Mouse (Mus musculus): ENCODE data around the gene Tcte3. TPM values are rescaled to one million over a fixed set of nuclear protein-coding genes. Genes with fewer than 3 reads are reported as not detected.
"Not testable (repeated sequence)": the region's sequence is repeated elsewhere in the genome, so short reads cannot be mapped to it uniquely, and the experiment has no call there.

Tcte3 gene
- polyA plus RNA-seq (2016; fragmentation: Nextera tagmentation; extraction: Ambion mirVana) = 0.74 TPM in 1 of 2 replicates, not detected in the other

GRCm38 (mm10) chr17:15041175-15041729, at the start of gene Tcte3, which contains the start of the genes Ermard and Gm3448:
Gene Tcte3 (minus strand): TSS chr17:15041488.
Gene Ermard (plus strand): TSS chr17:15041208.
Gene Gm3448 (minus strand): TSS chr17:15041537.
- 0% methylated on average over 12 of the region's 56 CpGs for WGBS
- H3K4me3 ChIP-seq (replicated peaks) = peak within 1 kb of the TSS; percentile 28
- peak; percentile 98 for ATAC-seq (ENCODE audit: low FRiP score)
- H3K4me2 ChIP-seq; H3K9ac ChIP-seq; H3K4me1 ChIP-seq; H3K27ac ChIP-seq; H3K9me3 ChIP-seq; H3K36me3 ChIP-seq (replicated peaks); H3K27me3 ChIP-seq: not testable (repeated sequence)

GRCm38 (mm10) chr17:15088591-15089001, 47.3 kb upstream of the Tcte3 start:
- Histone ChIP-seq H3K9me3 (no peaks in the 10 kb centered on the region), H3K4me2 (peak overlapping the region; percentile 6; the same call in 1 of the 2 replicates), H3K36me3 (replicated peaks) (no peaks in the 10 kb centered on the region), H3K4me3 (replicated peaks) (no peak overlapping the region), H3K9ac (no peak overlapping the region), H3K27ac (peak overlapping the region; percentile 68), H3K27me3 (no peaks in the 10 kb centered on the region), H3K4me1 (peaks cover 25% of the 10 kb centered on the region)
- ATAC-seq (ENCODE audit: low FRiP score) = peak; percentile 83
- WGBS = 20% methylated on average over 8 of the region's 8 CpGs

- Histone ChIP-seq H3K36me3 (replicated peaks) (no peaks in the 10 kb centered on the region), H3K27me3 (no peaks in the 10 kb centered on the region), H3K4me3 (replicated peaks) (no peak overlapping the region), H3K4me2 (no peak overlapping the region), H3K4me1 (peaks cover 22% of the 10 kb centered on the region), H3K27ac (peak overlapping the region; percentile 68), H3K9ac (no peak overlapping the region), H3K9me3 (no peaks in the 10 kb centered on the region)
- ATAC-seq (ENCODE audit: low FRiP score) = peak; percentile 52; the same call in 1 of the 2 replicates
- 29% methylated on average over 2 of the region's 2 CpGs for WGBS
These were observed 46.9 kb upstream of the Tcte3 start for GRCm38 (mm10) chr17:15088166-15088565.

- no peak overlapping the region for H3K4me2 ChIP-seq
- ATAC-seq (ENCODE audit: low FRiP score) = no peak
- H3K27ac ChIP-seq = no peak overlapping the region
- H3K36me3 ChIP-seq (replicated peaks) = no peaks in the 10 kb centered on the region
- peaks cover 7% of the 10 kb centered on the region; the same call in 1 of the 2 replicates for H3K27me3 ChIP-seq
- no peak overlapping the region for H3K9ac ChIP-seq
- no peaks in the 10 kb centered on the region for H3K9me3 ChIP-seq
- no peak overlapping the region for H3K4me3 ChIP-seq (replicated peaks)
- peaks cover 26% of the 10 kb centered on the region for H3K4me1 ChIP-seq
- WGBS = 85% methylated on average over 2 of the region's 2 CpGs
These were observed 43.7 kb upstream of the Tcte3 start for GRCm38 (mm10) chr17:15085006-15085405.

- no peak overlapping the region for H3K27ac ChIP-seq
- H3K36me3 ChIP-seq (replicated peaks) = no peaks in the 10 kb centered on the region
- ATAC-seq (ENCODE audit: low FRiP score) = no peak
- no peak overlapping the region for H3K4me2 ChIP-seq
- H3K9me3 ChIP-seq = no peaks in the 10 kb centered on the region
- peaks cover 22% of the 10 kb centered on the region for H3K4me1 ChIP-seq
- 73% methylated on average over 13 of the region's 13 CpGs for WGBS
- no peak overlapping the region for H3K9ac ChIP-seq
- H3K4me3 ChIP-seq (replicated peaks) = no peak overlapping the region
- H3K27me3 ChIP-seq = peaks cover 7% of the 10 kb centered on the region; the same call in 1 of the 2 replicates
These were observed 43.0 kb upstream of the Tcte3 start for GRCm38 (mm10) chr17:15084226-15084848.

- ATAC-seq (ENCODE audit: low FRiP score) = no peak
- H3K4me1 ChIP-seq = peaks cover 4% of the 10 kb centered on the region
- no peak overlapping the region for H3K4me2 ChIP-seq
- no peak overlapping the region for H3K27ac ChIP-seq
- WGBS = 66% methylated on average over 2 of the region's 2 CpGs
- H3K4me3 ChIP-seq (replicated peaks) = no peak overlapping the region
- peaks cover 6% of the 10 kb centered on the region; the same call in 1 of the 2 replicates for H3K27me3 ChIP-seq
- H3K36me3 ChIP-seq (replicated peaks) = no peaks in the 10 kb centered on the region
- H3K9ac ChIP-seq = no peak overlapping the region
- no peaks in the 10 kb centered on the region for H3K9me3 ChIP-seq
These were observed 36.2 kb upstream of the Tcte3 start for GRCm38 (mm10) chr17:15077536-15077935.

- H3K9ac ChIP-seq = no peak overlapping the region
- H3K4me1 ChIP-seq = no peaks in the 10 kb centered on the region; the same call in 1 of the 2 replicates
- no peak overlapping the region for H3K27ac ChIP-seq
- 86% methylated on average over 8 of the region's 8 CpGs for WGBS
- no peak overlapping the region for H3K4me2 ChIP-seq
- H3K4me3 ChIP-seq (replicated peaks) = no peak overlapping the region
- no peaks in the 10 kb centered on the region for H3K36me3 ChIP-seq (replicated peaks)
- no peak for ATAC-seq (ENCODE audit: low FRiP score)
- no peaks in the 10 kb centered on the region for H3K27me3 ChIP-seq
- no peaks in the 10 kb centered on the region for H3K9me3 ChIP-seq
These were observed 33.7 kb upstream of the Tcte3 start for GRCm38 (mm10) chr17:15075033-15075432.

DNA sequence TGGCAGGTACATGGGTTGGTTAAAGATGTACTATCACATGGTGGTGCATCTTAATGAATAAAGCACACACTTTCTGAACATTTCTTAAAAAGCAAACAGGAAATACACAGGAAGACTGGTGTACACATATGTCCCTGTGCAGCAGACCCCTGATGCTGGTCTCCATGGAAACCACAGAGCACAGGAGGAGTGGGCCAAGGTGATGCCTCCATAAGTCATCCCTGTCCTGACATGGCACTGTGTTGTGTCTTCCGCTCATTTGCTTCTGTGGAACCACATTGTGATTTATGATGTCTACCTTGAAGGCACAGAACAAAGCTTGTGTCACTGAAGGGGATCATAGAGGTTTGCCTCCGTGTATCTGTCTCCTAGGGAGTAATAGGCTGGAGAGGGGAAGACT, 30.9 kb upstream of the Tcte3 start:
- Histone ChIP-seq H3K4me3 (replicated peaks) (no peak overlapping the region), H3K27me3 (no peaks in the 10 kb centered on the region), H3K36me3 (replicated peaks) (no peaks in the 10 kb centered on the region), H3K9ac (no peak overlapping the region), H3K27ac (no peak overlapping the region), H3K9me3 (no peaks in the 10 kb centered on the region), H3K4me2 (no peak overlapping the region), H3K4me1 (no peaks in the 10 kb centered on the region; the same call in 1 of the 2 replicates)
- ATAC-seq (ENCODE audit: low FRiP score) = no peak
- 94% methylated on average over 2 of the region's 2 CpGs for WGBS

DNA sequence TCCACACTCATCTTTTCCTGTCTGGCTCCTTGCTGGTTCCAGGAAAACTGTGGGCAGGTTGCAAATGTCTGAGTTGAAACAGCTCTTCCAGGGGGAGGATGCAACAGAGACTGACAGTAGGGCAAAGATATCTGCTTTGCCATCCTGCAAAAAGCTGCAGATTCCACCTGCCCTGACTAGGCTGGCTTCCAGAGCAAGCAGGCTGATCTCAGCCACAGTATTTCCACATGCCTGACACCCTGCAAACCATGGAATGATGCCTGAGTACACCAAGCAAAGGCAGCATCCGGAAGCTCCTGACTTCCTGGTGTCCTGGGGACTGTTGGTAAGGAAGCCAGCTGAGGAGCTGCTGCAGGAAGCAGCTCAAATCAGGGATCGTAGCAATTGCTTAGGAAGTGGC, 27.8 kb upstream of the Tcte3 start:
- no peak for ATAC-seq (ENCODE audit: low FRiP score)
- Histone ChIP-seq H3K4me3 (replicated peaks) (no peak overlapping the region), H3K4me2 (no peak overlapping the region), H3K27ac (no peak overlapping the region), H3K36me3 (replicated peaks) (no peaks in the 10 kb centered on the region; the same call in 1 of the 2 replicates), H3K27me3 (no peaks in the 10 kb centered on the region), H3K9me3 (no peaks in the 10 kb centered on the region), H3K9ac (no peak overlapping the region), H3K4me1 (peaks cover 15% of the 10 kb centered on the region)
- 84% methylated on average over 2 of the region's 2 CpGs for WGBS

DNA sequence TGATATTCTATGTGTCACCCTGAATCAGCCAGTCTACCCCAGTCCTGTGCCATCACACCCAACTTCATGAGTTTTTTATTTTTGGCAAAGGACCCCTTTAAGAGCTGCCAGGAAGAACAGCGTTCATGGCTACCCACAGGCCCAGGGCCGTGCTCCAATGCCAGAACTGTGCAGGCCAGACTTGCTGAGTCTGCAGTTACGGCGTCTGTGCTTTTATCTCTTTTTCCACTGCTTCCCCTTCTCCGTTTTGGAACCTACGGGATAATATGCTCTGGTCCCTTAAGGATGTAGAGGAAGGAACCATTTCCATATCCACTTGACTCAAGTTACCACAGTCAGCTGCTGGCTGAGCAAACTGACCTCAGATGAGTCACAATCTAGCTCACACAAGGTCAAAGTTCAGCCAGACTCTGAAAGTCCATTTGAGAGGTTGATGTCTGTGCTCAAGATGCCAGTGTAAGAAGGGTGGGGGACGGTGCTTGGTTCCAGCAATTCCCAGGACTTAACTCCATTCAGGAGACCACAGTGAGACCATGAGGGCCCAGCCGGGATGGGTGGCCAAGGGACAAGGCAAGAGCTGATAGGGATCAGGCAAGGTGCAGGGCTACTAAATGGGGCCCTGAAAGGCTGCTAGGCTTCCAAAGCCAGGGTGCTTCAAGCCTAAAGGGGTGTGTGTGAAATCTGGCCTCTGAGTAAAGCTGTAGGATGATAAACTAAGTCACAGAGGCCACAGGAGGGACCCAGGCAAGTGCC, 26.9 kb upstream of the Tcte3 start:
- H3K4me3 ChIP-seq (replicated peaks) = no peak overlapping the region
- H3K4me1 ChIP-seq = peaks cover 15% of the 10 kb centered on the region
- no peaks in the 10 kb centered on the region for H3K9me3 ChIP-seq
- no peaks in the 10 kb centered on the region; the same call in none of the 2 replicates for H3K36me3 ChIP-seq (replicated peaks)
- H3K4me2 ChIP-seq = no peak overlapping the region
- H3K9ac ChIP-seq = no peak overlapping the region
- WGBS = 87% methylated on average over 8 of the region's 8 CpGs
- H3K27ac ChIP-seq = no peak overlapping the region
- H3K27me3 ChIP-seq = no peaks in the 10 kb centered on the region
- no peak for ATAC-seq (ENCODE audit: low FRiP score)

GRCm38 (mm10) chr17:15066911-15067310, 25.6 kb upstream of the Tcte3 start:
- no peaks in the 10 kb centered on the region for H3K9me3 ChIP-seq
- peaks cover 15% of the 10 kb centered on the region for H3K4me1 ChIP-seq
- H3K36me3 ChIP-seq (replicated peaks) = peaks cover 4% of the 10 kb centered on the region
- WGBS = 58% methylated on average over 1 of the region's 1 CpGs
- no peak overlapping the region for H3K27ac ChIP-seq
- H3K4me3 ChIP-seq (replicated peaks) = no peak overlapping the region
- H3K9ac ChIP-seq = no peak overlapping the region
- no peak overlapping the region for H3K4me2 ChIP-seq
- H3K27me3 ChIP-seq = no peaks in the 10 kb centered on the region
- ATAC-seq (ENCODE audit: low FRiP score) = no peak

DNA sequence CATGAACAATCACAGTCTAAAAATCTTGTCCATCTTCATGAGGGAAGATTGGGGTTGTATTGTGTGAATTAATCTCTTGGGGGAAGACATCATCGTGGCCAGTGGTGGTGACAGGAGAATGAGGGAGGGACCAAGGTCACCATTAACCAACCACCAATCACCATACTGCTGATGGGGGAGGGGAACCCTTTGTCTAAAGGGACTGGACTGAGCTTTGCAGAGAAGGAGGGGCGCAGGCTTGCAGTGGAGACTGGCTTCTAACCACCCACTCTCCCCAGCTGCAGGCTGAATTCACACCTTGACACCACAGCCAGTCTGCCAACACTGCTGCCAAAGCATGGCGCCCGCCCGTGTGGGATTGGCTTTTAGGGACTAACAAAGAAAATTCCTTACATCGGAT, 24.8 kb upstream of the Tcte3 start:
- H3K4me1 ChIP-seq = peaks cover 15% of the 10 kb centered on the region
- H3K9ac ChIP-seq = no peak overlapping the region; the same call in 1 of the 2 replicates
- 33% methylated on average over 6 of the region's 6 CpGs for WGBS
- peak overlapping the region; percentile 47 for H3K4me2 ChIP-seq
- H3K4me3 ChIP-seq (replicated peaks) = no peak overlapping the region
- peaks cover 11% of the 10 kb centered on the region for H3K36me3 ChIP-seq (replicated peaks)
- H3K9me3 ChIP-seq = no peaks in the 10 kb centered on the region
- H3K27ac ChIP-seq = peak overlapping the region; percentile 74
- ATAC-seq (ENCODE audit: low FRiP score) = peak; percentile 91
- no peaks in the 10 kb centered on the region for H3K27me3 ChIP-seq

All from forebrain, embryonic 12.5 days (tissue).